Mouse (Mus musculus): ENCODE data around the gene Alg10b. TPM values are rescaled to one million over a fixed set of nuclear protein-coding genes. Genes with fewer than 3 reads are reported as not detected.

Alg10b gene
- polyA plus RNA-seq, 1 experiment from 2014 or later, result 32.9 TPM

Small RNA genes within 50 kb of the gene (microRNA-seq; reads per million reads assigned to microRNA genes)
- gene Mir7648, result not detected

All from embryonic facial prominence, embryonic 13.5 days (tissue).